Mouse (Mus musculus): ENCODE measurements around the gene Pgbd1.
A peak's percentile ranks its signal among the peaks of the same experiment; 100 is the strongest.
"Not testable (repeated sequence)": the region's sequence is repeated elsewhere in the genome, so short reads cannot be mapped to it uniquely, and the experiment has no call there.

The Pgbd1 gene

DNA sequence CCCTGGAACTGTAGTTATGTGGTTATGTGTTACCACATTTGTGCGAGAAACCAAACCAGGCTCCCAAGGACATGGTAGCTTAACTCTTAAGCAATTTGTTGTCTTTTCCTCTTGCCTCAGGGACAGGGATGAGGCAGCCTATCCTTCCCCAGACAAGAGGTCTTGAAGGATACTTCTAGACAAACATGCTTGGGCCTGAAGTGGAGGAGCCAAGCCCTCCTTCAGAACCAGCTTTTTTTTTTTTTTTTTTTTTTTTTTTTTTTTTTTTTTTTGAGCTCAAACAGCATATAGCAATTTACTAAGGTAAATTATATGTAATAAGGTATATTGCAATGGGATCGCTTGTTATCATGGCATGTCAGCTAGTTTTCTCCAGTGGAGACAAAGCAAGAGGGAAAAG lies 25.1 kb downstream of the Pgbd1 start:
- DNase-seq (ENCODE audit: low read depth, low spot score): no peak

DNA sequence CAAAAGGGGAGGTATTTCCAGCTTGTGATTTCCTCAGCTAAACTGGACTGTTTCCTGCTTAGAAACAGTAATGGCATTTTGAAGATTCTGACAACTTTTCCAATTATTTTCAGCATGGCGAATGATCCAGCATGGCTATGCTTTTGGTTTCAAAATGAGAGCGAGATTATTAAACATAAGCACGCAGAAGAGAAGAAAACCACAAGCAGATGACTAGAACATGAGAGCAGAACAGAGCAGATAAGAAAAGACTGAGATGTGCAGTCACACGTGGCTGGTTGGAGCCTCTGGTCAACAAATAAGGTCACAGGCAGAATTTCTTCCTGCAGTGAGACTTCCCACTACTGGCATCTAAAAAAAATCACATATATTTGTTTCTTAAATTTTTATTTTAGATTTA lies 25.6 kb downstream of the Pgbd1 start:
- no peak for DNase-seq (ENCODE audit: low read depth, low spot score)

DNA sequence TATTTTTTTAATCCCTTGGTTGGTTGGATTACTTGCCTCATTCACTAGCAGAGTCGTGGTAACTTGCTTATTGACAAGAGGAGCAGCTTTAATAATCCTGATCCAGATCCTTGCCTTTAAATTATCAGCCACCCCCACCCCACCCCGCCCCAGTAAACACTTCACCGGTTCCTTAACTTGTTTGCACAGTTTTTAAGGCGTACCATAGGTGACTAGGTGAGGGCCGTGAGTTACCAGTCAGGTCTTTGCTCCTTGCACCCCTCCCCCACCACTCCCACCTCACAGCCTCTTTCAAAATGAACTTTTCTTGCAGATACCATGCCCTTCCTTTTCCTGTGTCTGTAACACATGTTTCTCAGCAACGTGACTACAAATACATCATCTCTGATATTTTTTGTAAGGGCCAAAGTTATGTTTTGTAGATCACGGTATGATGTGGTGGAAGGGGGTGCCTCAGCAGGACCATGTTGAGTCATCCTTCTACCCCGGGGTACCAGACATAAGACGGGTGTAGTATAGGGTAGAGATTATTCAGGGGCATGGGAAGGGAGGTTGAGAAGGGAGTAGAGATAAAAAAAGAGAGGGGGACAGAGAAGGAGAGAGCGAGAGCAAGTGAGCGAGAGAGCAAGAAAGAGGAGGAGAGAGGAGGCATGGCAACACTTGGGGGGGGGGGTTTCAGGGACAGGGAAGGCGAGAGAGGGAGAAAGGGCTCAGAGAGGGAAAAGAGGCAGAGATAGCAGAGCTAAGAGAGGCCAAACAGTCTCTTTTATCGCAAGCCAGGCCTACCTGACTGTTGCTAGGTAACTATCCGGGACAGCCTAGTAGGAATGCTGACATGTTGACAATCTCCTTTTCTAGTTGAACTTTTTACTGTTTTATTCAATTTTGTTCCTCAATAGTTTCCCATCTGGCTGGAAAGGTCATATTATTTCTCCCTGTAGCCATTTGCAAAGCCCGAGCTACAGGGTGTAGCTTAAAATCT lies 26.3 kb downstream of the Pgbd1 start:
- no peak for DNase-seq (ENCODE audit: low read depth, low spot score)

DNA sequence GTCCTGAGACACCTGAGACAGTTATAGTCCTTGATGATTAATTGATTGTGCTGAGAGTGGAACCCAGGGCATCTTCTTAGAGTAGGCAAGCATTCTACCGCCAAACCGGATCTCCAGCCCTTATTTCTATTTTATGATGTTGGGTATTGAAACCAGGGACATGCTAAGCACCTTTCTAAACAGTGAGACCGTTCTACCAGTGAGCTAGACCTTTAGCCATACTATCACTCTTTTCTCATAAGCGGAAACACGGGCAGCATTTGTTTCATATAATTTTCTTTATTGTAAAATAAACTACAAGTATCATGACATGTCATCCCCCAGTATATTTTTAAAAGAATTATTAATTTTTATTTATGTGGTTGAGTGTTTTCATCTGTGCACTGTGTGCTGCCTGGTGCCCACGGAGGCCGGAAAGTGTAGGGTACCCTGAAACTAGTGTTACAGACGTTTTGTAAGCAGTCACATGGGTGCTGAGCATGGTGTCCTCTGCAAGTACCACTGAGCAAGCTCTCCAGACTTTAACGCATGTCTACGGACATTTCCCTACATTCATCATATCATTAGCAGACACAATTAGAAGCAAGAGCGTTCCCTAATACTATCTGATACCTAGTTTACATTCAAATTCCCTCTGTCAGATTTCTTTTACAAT lies 31.9 kb downstream of the Pgbd1 start:
- no peak for DNase-seq (ENCODE audit: low read depth, low spot score)

DNA sequence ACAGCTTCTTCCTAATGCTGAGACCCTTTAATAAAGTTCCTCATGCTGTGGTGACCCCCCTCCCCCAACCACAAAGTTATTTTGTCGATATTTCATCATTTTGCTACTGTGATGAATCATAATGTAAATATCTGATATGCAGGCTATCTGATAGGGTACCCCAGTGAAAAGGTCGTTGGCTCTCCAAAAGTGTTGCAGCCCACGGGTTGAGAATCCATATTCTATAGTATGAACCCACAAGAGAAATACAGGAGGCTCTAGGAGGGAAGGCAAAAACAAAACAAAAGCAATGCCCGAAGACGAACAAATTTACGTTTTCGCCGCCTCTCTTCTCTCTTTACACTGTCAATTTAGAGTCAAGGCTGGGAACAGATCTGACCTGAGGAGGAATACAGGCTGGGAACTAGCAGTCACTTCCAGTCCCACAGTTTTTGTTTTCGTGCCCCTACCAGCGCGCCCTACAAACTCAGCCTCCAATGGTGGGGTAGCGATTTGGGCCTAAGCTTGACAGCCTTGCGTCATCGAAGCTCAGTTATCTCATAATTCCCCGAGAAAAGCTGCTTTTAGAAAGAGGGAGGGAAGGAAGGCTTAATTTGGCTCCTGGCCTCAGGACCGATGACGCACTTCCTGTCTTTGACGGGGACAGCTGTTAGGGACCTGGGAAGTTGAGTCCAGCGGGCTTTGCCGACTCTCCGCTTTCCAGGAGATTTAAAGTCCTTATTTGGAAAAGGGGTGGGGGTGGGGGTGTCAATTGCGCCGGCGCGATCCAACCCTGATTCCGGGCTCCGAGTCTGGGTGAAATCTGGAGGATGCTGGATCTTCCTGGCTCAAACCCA lies 32.7 kb downstream of the Pgbd1 start:
- peak; percentile 81 for DNase-seq (ENCODE audit: low read depth, low spot score)

DNA sequence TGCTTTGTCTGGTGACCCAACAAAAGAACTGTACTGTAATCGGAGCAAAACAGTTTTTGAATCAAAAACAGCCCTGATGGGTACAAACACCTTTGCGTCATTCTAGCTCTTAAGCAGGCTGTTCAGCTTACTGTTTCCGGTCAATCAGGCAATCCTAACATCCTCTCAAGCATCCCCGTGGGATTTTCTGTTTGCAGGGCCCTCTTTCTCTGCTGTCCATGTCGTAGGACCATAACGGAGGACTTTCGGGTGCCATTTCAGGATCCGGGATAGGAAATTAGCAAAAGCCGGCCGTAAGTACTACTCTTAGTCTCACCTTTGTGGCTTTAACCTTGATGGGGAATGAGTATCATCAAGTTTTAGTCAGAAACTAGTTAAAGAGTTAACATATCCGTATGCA lies 33.5 kb downstream of the Pgbd1 start:
- no peak for DNase-seq (ENCODE audit: low read depth, low spot score)

DNA sequence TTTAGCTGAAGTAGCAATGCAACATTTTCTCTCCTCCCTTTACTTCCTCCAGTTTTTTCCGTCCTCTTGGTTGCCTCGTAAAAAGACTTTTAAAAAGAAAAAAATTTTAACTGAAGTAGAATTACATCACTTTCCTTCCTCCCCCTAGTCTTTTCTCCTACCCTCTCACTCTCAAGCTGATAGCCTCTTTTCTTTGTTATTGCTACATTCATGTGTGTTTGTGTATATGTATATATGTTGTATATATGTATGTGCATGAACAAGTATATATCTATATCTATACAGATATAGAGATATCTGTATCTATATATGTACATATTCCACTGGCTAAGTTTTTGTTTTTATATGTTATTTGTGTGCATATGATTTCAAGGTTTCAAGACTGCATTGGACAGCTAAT lies 38.0 kb downstream of the Pgbd1 start:
- no peak for DNase-seq (ENCODE audit: low read depth, low spot score)

DNA sequence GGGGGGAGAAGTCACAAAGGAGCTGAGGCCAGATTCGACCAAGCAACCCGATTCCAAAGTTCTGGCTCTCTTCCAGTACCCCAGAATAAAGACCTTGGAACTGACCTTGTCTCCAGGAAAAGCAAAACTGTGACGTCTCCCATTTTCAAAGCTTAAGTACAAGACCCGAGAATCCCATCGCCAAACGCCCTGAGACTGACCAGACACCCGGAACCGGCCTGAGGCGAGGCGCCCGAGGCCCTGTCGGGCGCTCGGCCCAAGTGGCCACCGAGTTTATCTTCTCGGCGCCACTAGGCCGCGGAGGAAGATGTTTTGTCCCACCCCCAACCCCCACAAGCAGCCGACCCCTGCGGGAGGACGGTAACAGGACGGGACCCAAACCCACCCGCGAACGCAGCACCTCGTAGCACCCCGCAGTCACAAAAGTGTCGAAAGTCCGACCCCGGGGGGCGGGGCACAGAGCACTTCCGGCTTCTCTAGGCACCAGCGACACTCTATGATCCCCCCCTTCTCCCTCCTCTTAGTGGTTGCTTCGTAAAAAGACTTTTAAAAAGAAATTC lies 38.5 kb downstream of the Pgbd1 start, which contains the start of gene Zkscan3:
Gene Zkscan3, minus strand, starts transcription at position 469 of the 560 bp plus-strand sequence.
- peak; percentile 77 for DNase-seq (ENCODE audit: low read depth, low spot score)

DNA sequence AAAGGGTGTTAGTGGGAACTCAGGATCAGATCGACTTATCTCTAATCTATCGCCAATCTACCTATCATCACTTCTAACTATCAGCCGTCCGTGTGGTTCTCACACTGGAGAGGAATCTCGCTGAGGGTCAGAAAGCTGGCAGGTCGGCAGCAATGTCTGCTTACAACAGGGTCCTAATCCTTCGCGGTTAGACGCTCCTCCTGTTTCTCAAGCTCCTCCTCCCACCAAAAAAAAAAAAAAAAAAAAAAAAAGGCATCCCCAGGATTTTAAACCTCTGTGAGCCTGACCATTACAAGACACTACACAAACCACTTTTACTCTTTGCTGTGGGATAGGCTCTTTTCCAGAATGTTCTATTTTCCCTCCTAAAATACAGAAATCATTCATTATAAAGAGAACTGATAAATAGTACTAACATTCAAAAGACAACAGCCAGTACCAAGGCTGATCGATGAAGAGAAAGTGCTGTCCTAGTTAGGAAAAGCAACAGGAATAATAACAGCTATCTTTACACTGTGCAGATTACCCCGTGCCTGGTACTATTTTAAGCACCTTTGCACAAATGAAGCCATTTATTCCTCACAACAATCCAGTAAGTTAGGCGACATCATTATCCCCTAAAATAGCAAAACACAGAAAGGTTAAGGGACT lies 39.1 kb downstream of the Pgbd1 start:
- peak; percentile 37 for DNase-seq (ENCODE audit: low read depth, low spot score)

DNA sequence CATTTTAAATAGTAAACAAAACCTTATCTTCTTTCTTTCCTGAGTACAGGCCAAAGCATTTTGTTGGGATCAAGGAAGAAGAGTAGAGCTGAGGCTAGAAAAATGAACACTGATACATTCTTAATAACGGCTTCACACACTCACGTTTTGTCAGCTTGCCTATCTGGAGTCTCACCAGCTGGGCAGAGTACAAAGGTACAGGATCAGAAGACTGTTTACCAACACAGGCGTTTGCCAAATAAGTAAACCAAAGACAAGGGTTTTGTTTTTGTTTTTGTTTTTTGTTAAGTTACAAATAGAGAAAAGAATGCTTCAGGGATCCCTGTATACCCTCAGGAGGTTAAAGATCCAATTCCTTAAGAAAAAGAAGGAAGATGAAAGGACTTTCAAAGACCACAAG lies 39.7 kb downstream of the Pgbd1 start:
- no peak for DNase-seq (ENCODE audit: low read depth, low spot score)

DNA sequence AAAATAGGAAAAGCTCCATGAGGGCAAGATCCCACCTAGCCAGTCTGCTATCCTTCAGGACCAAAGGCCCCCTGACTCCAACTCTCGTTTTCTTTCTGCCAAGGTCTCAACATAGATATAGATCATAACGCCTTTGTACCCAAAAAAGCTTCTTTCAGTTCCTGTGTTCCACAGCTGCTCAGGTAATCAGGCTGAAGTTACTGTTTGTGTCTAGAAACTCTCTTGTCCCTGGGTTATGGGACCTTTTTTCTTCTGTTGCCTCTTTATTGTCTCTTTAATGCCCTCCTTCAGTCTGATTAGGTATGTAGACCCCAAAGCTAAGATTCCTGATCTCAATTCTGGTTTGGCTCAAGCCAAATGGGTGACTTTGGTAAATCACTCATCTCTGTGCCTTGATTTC lies 43.4 kb downstream of the Pgbd1 start:
- no peak for DNase-seq (ENCODE audit: low read depth, low spot score)

DNA sequence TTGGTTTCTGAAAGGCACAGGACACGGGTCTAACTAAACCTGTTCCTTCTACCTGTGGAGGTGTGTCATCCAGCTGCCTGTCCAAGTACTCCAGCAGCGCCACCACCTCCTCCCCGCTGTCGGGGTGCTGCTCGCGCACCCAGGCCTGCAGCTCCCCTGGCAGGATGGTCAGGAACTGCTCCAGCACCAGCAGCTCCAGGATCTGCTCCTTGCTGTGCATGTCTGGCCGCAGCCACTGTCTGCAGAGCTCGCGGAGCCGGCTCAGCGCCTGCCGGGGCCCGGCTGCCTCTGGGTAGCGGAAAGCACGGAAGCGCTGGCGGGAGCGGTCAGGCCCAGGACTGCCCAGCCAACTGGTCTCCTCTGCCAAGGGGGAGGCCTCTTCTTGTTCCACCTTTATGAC lies 44.8 kb downstream of the Pgbd1 start:
- DNase-seq (ENCODE audit: low read depth, low spot score): not testable (repeated sequence)

DNA sequence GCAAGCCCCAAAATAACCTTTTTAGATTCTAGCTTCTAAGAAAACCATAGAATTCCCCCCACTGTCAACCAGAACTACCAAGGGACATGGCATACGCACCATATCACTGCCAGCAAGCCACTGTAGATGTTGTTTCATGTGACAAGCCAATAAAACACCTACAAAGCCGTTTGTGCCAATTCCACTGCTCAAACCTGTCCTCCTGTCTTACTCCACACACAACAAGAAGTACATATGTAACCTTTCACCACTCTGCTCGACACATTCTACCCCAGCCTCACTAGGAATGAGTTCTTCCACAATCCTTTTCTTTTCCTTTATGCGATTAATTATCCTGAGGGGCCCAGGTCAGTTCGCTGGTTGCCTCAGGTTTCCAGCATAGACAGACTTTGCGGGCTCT lies 45.2 kb downstream of the Pgbd1 start:
- DNase-seq (ENCODE audit: low read depth, low spot score): no peak

DNA sequence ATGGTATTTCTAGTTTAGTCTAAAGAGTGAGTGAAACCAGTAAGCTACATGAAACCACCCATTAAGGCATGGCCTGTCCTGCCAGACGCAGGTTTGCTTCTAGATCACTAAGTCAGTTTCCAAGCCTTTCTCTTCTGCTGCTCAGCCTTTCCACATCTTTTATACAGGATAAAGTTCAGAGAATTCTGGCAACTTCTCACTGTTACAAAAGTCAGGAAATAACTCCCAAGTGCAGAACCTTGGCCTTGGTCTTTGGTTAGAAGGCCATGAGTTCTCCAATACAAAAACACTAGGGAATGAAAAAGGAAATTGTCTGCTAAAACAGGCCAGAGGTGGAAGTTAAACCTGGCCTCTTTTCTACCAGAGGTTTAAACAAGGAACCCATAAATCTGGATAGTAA lies 45.6 kb downstream of the Pgbd1 start:
- no peak for DNase-seq (ENCODE audit: low read depth, low spot score)

DNA sequence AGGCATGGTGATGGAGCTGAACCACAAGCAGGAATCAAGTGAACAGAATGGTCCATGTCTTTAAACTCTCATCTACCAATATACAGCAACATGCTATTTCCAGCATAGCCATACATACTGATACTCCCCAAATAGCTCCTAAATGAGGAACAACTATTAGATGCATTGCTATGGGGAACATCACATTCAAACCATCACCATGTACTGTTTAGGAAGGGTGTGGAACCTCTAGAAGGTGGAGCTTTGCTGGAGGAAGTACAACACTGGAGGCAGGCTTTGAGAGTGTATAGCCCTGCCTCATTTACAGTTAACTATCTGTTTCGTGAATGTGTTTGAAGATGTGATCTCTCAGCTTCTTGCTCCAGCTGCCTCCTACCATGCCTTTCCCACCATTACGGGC lies 63.1 kb downstream of the Pgbd1 start:
- no peak for DNase-seq (ENCODE audit: low read depth, low spot score)

DNA sequence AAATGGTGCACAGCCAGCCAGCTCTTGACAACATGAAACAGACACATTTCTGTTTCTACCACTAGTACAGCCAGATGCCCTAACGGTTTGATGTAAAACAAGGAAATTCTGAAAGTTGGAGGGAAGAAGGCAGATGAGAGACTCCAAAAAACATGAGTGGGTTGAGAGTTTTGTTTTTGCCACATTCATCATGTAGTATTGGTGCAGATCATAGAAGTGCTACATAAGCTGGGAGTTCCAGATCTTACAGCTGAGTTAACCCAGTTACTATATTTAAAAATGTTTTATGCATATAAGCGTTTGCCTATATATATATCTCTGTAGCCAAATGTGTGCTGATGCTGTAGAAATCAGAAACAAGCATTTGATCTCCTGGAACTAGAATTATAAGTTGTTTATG lies 68.2 kb downstream of the Pgbd1 start:
- DNase-seq (ENCODE audit: low read depth, low spot score): no peak

Data from mesoderm, embryonic 11.5 days (tissue).